Mouse (Mus musculus) monocyte, adult 5-6 weeks (primary cell): ENCODE measurements around the gene Havcr1. TPM values are rescaled to one million over a fixed set of nuclear protein-coding genes. Genes with fewer than 3 reads are reported as not detected.
"Not testable (repeated sequence)": the region's sequence is repeated elsewhere in the genome, so short reads cannot be mapped to it uniquely, and the experiment has no call there.

Source experiments
- ATAC-seq: fragments of 153-309, 156-312 bp; replicated peaks from 2 replicates; pipeline ENCODE4 v1.8.0; 2017; ENCODE audit warnings: mild to moderate bottlenecking; ENCODE audit not compliant: low TSS enrichment, insufficient number of reproducible peaks, severe bottlenecking, poor library complexity, low FRiP score
- total RNA-seq: library from RNA; stranded (forward); fragments of 200-1000, 200-491, 200-594 nt; gene quantifications from 3 replicates; pipeline ENCODE4 v1.2.3, GENCODE M21; 2017

Gene Havcr1
- 3.2 TPM in 1 of 3 replicates, not detected in the others for total RNA-seq

- not testable (repeated sequence) for ATAC-seq
These were observed at the start of gene Havcr1 for GRCm38 (mm10) chr11:46735076-46735475. TSS of gene Havcr1 (plus strand) at chr11:46735080.

GRCm38 (mm10) chr11:46690136-46690535 is 44.7 kb upstream of the Havcr1 start:
- no peak for ATAC-seq

- ATAC-seq, result not testable (repeated sequence)
These were observed 39.0 kb upstream of the Havcr1 start for GRCm38 (mm10) chr11:46695849-46696248.

- ATAC-seq, result no peak
These were observed 37.2 kb upstream of the Havcr1 start for GRCm38 (mm10) chr11:46697433-46698277.

GRCm38 (mm10) chr11:46698278-46698655 is 36.6 kb upstream of the Havcr1 start:
- no peak for ATAC-seq

- ATAC-seq, result no peak
These were observed 36.0 kb upstream of the Havcr1 start for GRCm38 (mm10) chr11:46698830-46699229.

- no peak for ATAC-seq
These were observed 28.1 kb upstream of the Havcr1 start, which contains the start of gene Timd2 for GRCm38 (mm10) chr11:46706664-46707356. TSS of gene Timd2 (minus strand) at chr11:46707061.

- no peak for ATAC-seq
These were observed 3.3 kb upstream of the Havcr1 start for GRCm38 (mm10) chr11:46731541-46732070.

- ATAC-seq, result no peak
These were observed 1.6 kb upstream of the Havcr1 start for GRCm38 (mm10) chr11:46733242-46733789.

- ATAC-seq, result no peak
These were observed 263 bp upstream of the Havcr1 start for GRCm38 (mm10) chr11:46734617-46735016.

GRCm38 (mm10) chr11:46739501-46739900 is 4.6 kb downstream of the Havcr1 start:
- ATAC-seq, result no peak

- ATAC-seq, result no peak
These were observed 6.0 kb downstream of the Havcr1 start for GRCm38 (mm10) chr11:46740886-46741285.

GRCm38 (mm10) chr11:46741716-46742115 is 6.8 kb downstream of the Havcr1 start:
- no peak for ATAC-seq

GRCm38 (mm10) chr11:46747996-46748395 is 13.1 kb downstream of the Havcr1 start:
- ATAC-seq, result no peak

- no peak for ATAC-seq
These were observed 18.8 kb downstream of the Havcr1 start for GRCm38 (mm10) chr11:46753662-46754061.

- ATAC-seq, result no peak
These were observed 19.8 kb downstream of the Havcr1 start for GRCm38 (mm10) chr11:46754669-46755068.

- ATAC-seq, result not testable (repeated sequence)
These were observed 20.8 kb downstream of the Havcr1 start for GRCm38 (mm10) chr11:46755714-46756113.

GRCm38 (mm10) chr11:46776879-46777278 is 42.0 kb downstream of the Havcr1 start:
- ATAC-seq, result no peak

- no peak for ATAC-seq
These were observed 44.9 kb downstream of the Havcr1 start for GRCm38 (mm10) chr11:46779811-46780210.
